In genomic region chr12:27059885-27060284, GRCm38 (mm10) we compare ENCODE assay signal across 9 mouse cellular contexts.
DNase-seq lines count a peak whose midpoint lies in the region; ATAC-seq and TF ChIP-seq lines count a peak whose summit lies in the region.
"Had no signal": no experiment of that assay in that cellular context is flagged by ENCODE, and none has a peak within 500 bp of the region (broad histone marks: within the 10 kb centered on the region; RNA-seq: fewer than 3 reads in every experiment).

No protein-coding gene starts in this region.

- H3K4me1 ChIP-seq in forebrain, postnatal 0 days (ENCODE audit: insufficient read depth) = peaks cover 46% of the 10 kb centered on the region
- peaks cover 3% of the 10 kb centered on the region; the same call in 1 of the 2 replicates for H3K4me1 ChIP-seq in lung, postnatal 0 days (ENCODE audit: insufficient read depth, low read depth, low read length)

- TF ChIP-seq EP300 in lung, postnatal 0 days (IDR thresholded peaks at IDR 0.05) = no peak

- DNase-seq in cerebellum, postnatal 14 days = peak; percentile 72 to 79
- DNase-seq in cerebellum, adult 11 months = no peak
- DNase-seq in right cerebral cortex, postnatal 4 days = peak; percentile 68
- no peak for DNase-seq in right cerebral cortex, postnatal 36 days (ENCODE audit: low spot score in 2 of 2)
- peak; percentile 58 for DNase-seq in forebrain, postnatal 0 days
- DNase-seq in lung, postnatal 0 days (ENCODE audit: low spot score) = peak; percentile 15
- peak; percentile 69 for DNase-seq in testis, postnatal 10 days (ENCODE audit: low spot score)
- no peak for DNase-seq in c-Kit-positive CD71-positive TER-119-positive erythroid progenitor cells, embryonic 14.5 days (ENCODE audit: low spot score)
- DNase-seq: liver, embryonic 13.5 days had no signal

- H3K9me3 ChIP-seq in forebrain, postnatal 0 days (ENCODE audit: low read length) = no peaks in the 10 kb centered on the region
- H3K9me3 ChIP-seq in lung, postnatal 0 days (ENCODE audit: low read length) = no peaks in the 10 kb centered on the region
- H3K9me3 ChIP-seq: liver, embryonic 13.5 days had no signal

- WGBS in forebrain, postnatal 0 days = 6% methylated on average over 4 of the region's 4 CpGs
- 35% methylated on average over 4 of the region's 4 CpGs for WGBS in lung, postnatal 0 days

- H3K4me2 ChIP-seq in forebrain, postnatal 0 days (ENCODE audit: low read depth) = no peak overlapping the region
- no peak overlapping the region for H3K4me2 ChIP-seq in lung, postnatal 0 days (replicated peaks; ENCODE audit: low read depth, low read length)

- no peaks in the 10 kb centered on the region for H3K36me3 ChIP-seq in forebrain, postnatal 0 days (ENCODE audit: insufficient read depth)
- H3K36me3 ChIP-seq in lung, postnatal 0 days (ENCODE audit: insufficient read depth, low read length) = no peaks in the 10 kb centered on the region
- H3K36me3 ChIP-seq: liver, embryonic 13.5 days had no signal

- H3K27ac ChIP-seq in forebrain, postnatal 0 days (ENCODE audit: low read depth, low read length) = peak overlapping the region; percentile 94
- H3K27ac ChIP-seq in lung, postnatal 0 days (ENCODE audit: low read length) = no peak overlapping the region
- H3K27ac ChIP-seq: liver, embryonic 13.5 days had no signal

- ATAC-seq in forebrain, postnatal 0 days = no peak
- no peak for ATAC-seq in lung, postnatal 0 days

- peak overlapping the region; percentile 3; the same call in 1 of the 2 replicates for H3K9ac ChIP-seq in forebrain, postnatal 0 days
- no peak overlapping the region for H3K9ac ChIP-seq in lung, postnatal 0 days (replicated peaks; ENCODE audit: low read depth)
- H3K9ac ChIP-seq: liver, embryonic 13.5 days had no signal

- TF ChIP-seq CTCF in forebrain, postnatal 0 days (IDR thresholded peaks at IDR 0.05; ENCODE audit: low read depth) = peak; percentile 69
- peak; percentile 70 for TF ChIP-seq CTCF in lung, postnatal 0 days (IDR thresholded peaks at IDR 0.05)

- H3K27me3 ChIP-seq in forebrain, postnatal 0 days (ENCODE audit: insufficient read depth, low read length) = no peaks in the 10 kb centered on the region
- no peaks in the 10 kb centered on the region for H3K27me3 ChIP-seq in lung, postnatal 0 days (replicated peaks; ENCODE audit: insufficient read depth, low read length)
- H3K27me3 ChIP-seq: liver, embryonic 13.5 days had no signal

- H3K4me3 ChIP-seq in forebrain, postnatal 0 days (ENCODE audit: low read depth, low read length) = no peak overlapping the region
- H3K4me3 ChIP-seq in lung, postnatal 0 days (ENCODE audit: low read depth, low read length) = no peak overlapping the region
- H3K4me3 ChIP-seq: liver, embryonic 13.5 days had no signal

Comparison
In these comparisons a context has a peak if more than half of its experiments do, and no peak if none do; other contexts are left out.
1. DNase-seq: peak in cerebellum, postnatal 14 days (2 of 2), right cerebral cortex, postnatal 4 days (single experiment), forebrain, postnatal 0 days (single experiment), lung, postnatal 0 days (single experiment) and testis, postnatal 10 days (single experiment); none in cerebellum, adult 11 months (single experiment), right cerebral cortex, postnatal 36 days (0 of 2) and c-Kit-positive CD71-positive TER-119-positive erythroid progenitor cells, embryonic 14.5 days (single experiment).